Mouse (Mus musculus) CH12.LX (cell line): ENCODE data around the gene Nat8f7.
"Not testable (repeated sequence)": the region's sequence is repeated elsewhere in the genome, so short reads cannot be mapped to it uniquely, and the experiment has no call there.

ENCODE experiments used
- CTCF ChIP-seq, 2 experiments: IDR thresholded peaks in 1 of 2; conservative IDR thresholded peaks in 1 of 2; 2 replicates each; pipeline ENCODE4 v1.5.1; 2011 to 2012; ENCODE audit warnings: low read depth in 2 of 2, low read length in 2 of 2, improper control_type of control experiment in 1 of 2, inconsistent platforms in 1 of 2, mild to moderate bottlenecking in 1 of 2, moderate library complexity in 1 of 2
- EP300 ChIP-seq: IDR thresholded peaks from 2 replicates; pipeline ENCODE4 v1.6.1; 2011; ENCODE audit warnings: low read length, improper control_type of control experiment
- MAFK ChIP-seq: IDR thresholded peaks from 2 replicates; pipeline ENCODE4 v1.6.1; 2011; ENCODE audit warnings: low read length, improper control_type of control experiment; ENCODE audit not compliant: insufficient replicate concordance
- MAX ChIP-seq: IDR thresholded peaks from 2 replicates; pipeline ENCODE4 v1.6.1; 2011; ENCODE audit warnings: low read length, improper control_type of control experiment
- MEF2A ChIP-seq: IDR thresholded peaks from 2 replicates; pipeline ENCODE4 v1.6.1; 2014; ENCODE audit warnings: low read depth, mild to moderate bottlenecking, inconsistent platforms, low read length, improper control_type of control experiment, borderline replicate concordance
- POLR2A ChIP-seq: IDR thresholded peaks from 2 replicates; pipeline ENCODE4 v1.6.1; 2011; ENCODE audit warnings: low read depth, mild to moderate bottlenecking, improper control_type of control experiment, low read length
- RAD21 ChIP-seq: IDR thresholded peaks from 2 replicates; pipeline ENCODE4 v1.6.1; 2011; ENCODE audit warnings: low read depth, mild to moderate bottlenecking, low read length, improper control_type of control experiment, moderate library complexity
- TCF12 ChIP-seq: IDR thresholded peaks from 2 replicates; pipeline ENCODE4 v1.6.1; 2014; ENCODE audit warnings: low read depth, mild to moderate bottlenecking, inconsistent platforms, low read length, improper control_type of control experiment
- ZMIZ1 ChIP-seq: IDR thresholded peaks from 2 replicates; pipeline ENCODE4 v1.6.1; 2012; ENCODE audit warnings: low read depth, mild to moderate bottlenecking, inconsistent platforms, low read length, improper control_type of control experiment
- ZNF384 ChIP-seq: IDR thresholded peaks from 2 replicates; pipeline ENCODE4 v1.6.1; 2012; ENCODE audit warnings: low read depth, low read length, improper control_type of control experiment, inconsistent platforms

DNA sequence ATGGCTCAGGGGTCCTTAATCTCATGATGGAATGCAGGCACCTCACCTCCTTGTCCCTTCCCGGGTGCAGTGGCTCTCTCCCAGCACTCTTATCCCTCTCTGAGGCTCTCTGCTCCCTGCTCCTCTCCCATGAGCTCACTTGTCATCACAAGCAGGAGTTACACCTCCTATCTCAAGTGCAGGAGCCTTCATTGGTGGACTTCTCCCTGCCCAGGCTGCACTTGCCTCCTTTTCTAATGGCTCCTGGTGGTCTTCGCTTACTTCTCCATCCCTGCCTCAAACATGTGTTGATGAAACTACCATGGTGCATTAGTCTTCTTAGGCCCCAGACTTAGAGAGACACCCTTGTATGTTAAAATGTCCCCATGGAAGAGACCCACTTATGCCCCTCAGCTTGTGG, 49.7 kb upstream of the Nat8f7 start:
- not testable (repeated sequence) for TF ChIP-seq MEF2A; CTCF (conservative IDR thresholded peaks at IDR 0.05 in 1 of 2, IDR thresholded peaks at IDR 0.05 in 1 of 2; ENCODE audit: low read depth in 2 of 2, low read length in 2 of 2); ZNF384; POLR2A; TCF12; MAFK; EP300; MAX; RAD21; ZMIZ1
